In genomic region chr8:119923259-119923658, GRCm38 (mm10) we compare ENCODE assay signal across 26 mouse cellular contexts. TPM values are rescaled to one million over a fixed set of nuclear protein-coding genes. Genes with fewer than 3 reads are reported as not detected.
DNase-seq lines count a peak whose midpoint lies in the region; ATAC-seq and TF ChIP-seq lines count a peak whose summit lies in the region.
"Had no signal": no experiment of that assay in that cellular context is flagged by ENCODE, and none has a peak within 500 bp of the region (broad histone marks: within the 10 kb centered on the region; RNA-seq: fewer than 3 reads in every experiment).

No protein-coding gene starts in this region.

- no peak for ATAC-seq in liver, embryonic 13.5 days (ENCODE audit: low read depth)
- no peak for ATAC-seq in liver, embryonic 12.5 days
- ATAC-seq: activated CD4-positive, CD25-positive, alpha-beta regulatory T cell, adult 4 months; CD4-positive, CD25-positive, alpha-beta regulatory T cell, adult 4 months; forebrain, embryonic 15.5 days; intestine, embryonic 15.5 days had no signal

- WGBS in cerebellum, adult 2 months, result 28% methylated on average over 5 of the region's 5 CpGs
- WGBS in liver, embryonic 13.5 days (ENCODE audit: insufficient replicate concordance), result 87% methylated on average over 5 of the region's 5 CpGs
- 86% methylated on average over 5 of the region's 5 CpGs for WGBS in liver, embryonic 12.5 days (ENCODE audit: insufficient replicate concordance)

- peak in 1 of 2 experiments; percentile 52 for DNase-seq in cerebellum, adult 2 months
- DNase-seq in cerebellum, postnatal 4 days (ENCODE audit: low spot score in 2 of 2), result no peak
- DNase-seq in liver, embryonic 13.5 days, result no peak
- peak; percentile 33 for DNase-seq in brain, adult 2 months (ENCODE audit: low read depth, low spot score)
- DNase-seq in heart, adult 9 months (ENCODE audit: low spot score in 2 of 2), result no peak
- DNase-seq: adrenal gland, adult 8-10 months; adrenal gland, postnatal 25 days; cerebellum, adult 8-10 months; embryo, embryonic 11 days; gastrocnemius, postnatal 25 days; heart, adult 18-20 months; heart, postnatal 14 days; heart, postnatal 4 days; kidney, adult 11 months had no signal

- H3K4me1 ChIP-seq in cerebellum, adult 2 months (ENCODE audit: control insufficient read depth, insufficient read depth, low read length), result peaks cover 21% of the 10 kb centered on the region
- peaks cover 93% of the 10 kb centered on the region for H3K4me1 ChIP-seq in liver, embryonic 13.5 days (replicated peaks)
- H3K4me1 ChIP-seq in liver, embryonic 12.5 days, result peaks cover 91% of the 10 kb centered on the region

- 0 out of 2 replicates have a peak, but pooled peaks have one; percentile 6 for TF ChIP-seq CTCF in cerebellum, adult 2 months (IDR thresholded peaks at IDR 0.05; ENCODE audit: borderline replicate concordance, insufficient read depth, low read depth, low read length)

- TF ChIP-seq POLR2A in cerebellum, adult 2 months (IDR thresholded peaks at IDR 0.05; ENCODE audit: borderline replicate concordance, insufficient read depth, low read length), result no peak

- no peak overlapping the region for H3K4me3 ChIP-seq in cerebellum, adult 2 months (replicated peaks; ENCODE audit: insufficient read depth, low read depth, low read length)
- H3K4me3 ChIP-seq in liver, embryonic 13.5 days (replicated peaks), result no peak overlapping the region
- H3K4me3 ChIP-seq in liver, embryonic 12.5 days, result no peak overlapping the region
- H3K4me3 ChIP-seq: embryonic facial prominence, embryonic 10.5 days; embryonic facial prominence, embryonic 13.5 days; erythroblast, embryonic 14.5 days; forebrain, embryonic 12.5 days; forebrain, embryonic 15.5 days; heart, embryonic 10.5 days; heart, embryonic 13.5 days; hindbrain, embryonic 15.5 days; intestine, embryonic 15.5 days had no signal

- no peak overlapping the region for H3K27ac ChIP-seq in cerebellum, adult 2 months (ENCODE audit: insufficient read depth, low read length)
- H3K27ac ChIP-seq in liver, embryonic 13.5 days, result peak overlapping the region; percentile 7; the same call in 1 of the 2 replicates
- no peak overlapping the region for H3K27ac ChIP-seq in liver, embryonic 12.5 days
- H3K27ac ChIP-seq: embryonic facial prominence, embryonic 10.5 days; embryonic facial prominence, embryonic 13.5 days; forebrain, embryonic 12.5 days; forebrain, embryonic 15.5 days; heart, embryonic 13.5 days; hindbrain, embryonic 15.5 days; intestine, embryonic 15.5 days had no signal

- no peaks in the 10 kb centered on the region for H3K27me3 ChIP-seq in cerebellum, adult 2 months (ENCODE audit: control insufficient read depth, insufficient read depth, low read length)
- H3K27me3 ChIP-seq in liver, embryonic 13.5 days, result no peaks in the 10 kb centered on the region
- no peaks in the 10 kb centered on the region for H3K27me3 ChIP-seq in liver, embryonic 12.5 days (replicated peaks)
- H3K27me3 ChIP-seq: embryonic facial prominence, embryonic 13.5 days; forebrain, embryonic 12.5 days; forebrain, embryonic 15.5 days; heart, embryonic 13.5 days; hindbrain, embryonic 15.5 days; intestine, embryonic 15.5 days had no signal

- H3K4me2 ChIP-seq in liver, embryonic 13.5 days, result no peak overlapping the region
- H3K4me2 ChIP-seq in liver, embryonic 12.5 days, result no peak overlapping the region
- H3K4me2 ChIP-seq: embryonic facial prominence, embryonic 13.5 days; forebrain, embryonic 12.5 days; forebrain, embryonic 15.5 days; heart, embryonic 13.5 days; hindbrain, embryonic 15.5 days; intestine, embryonic 15.5 days had no signal

- no peaks in the 10 kb centered on the region for H3K9me3 ChIP-seq in liver, embryonic 13.5 days (replicated peaks)
- H3K9me3 ChIP-seq in liver, embryonic 12.5 days (replicated peaks), result no peaks in the 10 kb centered on the region
- H3K9me3 ChIP-seq: embryonic facial prominence, embryonic 10.5 days; embryonic facial prominence, embryonic 13.5 days; forebrain, embryonic 12.5 days; forebrain, embryonic 15.5 days; heart, embryonic 10.5 days; heart, embryonic 13.5 days; hindbrain, embryonic 15.5 days; intestine, embryonic 15.5 days had no signal

- no peak overlapping the region for H3K9ac ChIP-seq in liver, embryonic 13.5 days
- no peak overlapping the region for H3K9ac ChIP-seq in liver, embryonic 12.5 days
- H3K9ac ChIP-seq: embryonic facial prominence, embryonic 13.5 days; forebrain, embryonic 12.5 days; forebrain, embryonic 15.5 days; heart, embryonic 13.5 days; hindbrain, embryonic 15.5 days; intestine, embryonic 15.5 days had no signal

- peaks cover 16% of the 10 kb centered on the region for H3K36me3 ChIP-seq in liver, embryonic 13.5 days
- H3K36me3 ChIP-seq in liver, embryonic 12.5 days, result peaks cover 45% of the 10 kb centered on the region
- H3K36me3 ChIP-seq: forebrain, embryonic 15.5 days; hindbrain, embryonic 15.5 days; intestine, embryonic 15.5 days had no signal

RNA-seq across cellular contexts. Expression of gene Gm20388, which starts 12.6 kb away (rescaled TPM):
- 18.7 and 24.4 TPM in 2 replicates for polyA plus RNA-seq in cerebellum, adult 2 months (2012; rRNA removed)
- polyA plus RNA-seq in liver, embryonic 13.5 days (2015; fragmentation: Nextera tagmentation; extraction: Ambion mirVana), result not detected in 2 replicates
- polyA plus RNA-seq in liver, embryonic 12.5 days (2016; fragmentation: Nextera tagmentation; extraction: Ambion mirVana), result not detected in 2 replicates
- polyA plus RNA-seq: embryonic facial prominence, embryonic 13.5 days; forebrain, embryonic 12.5 days; forebrain, embryonic 15.5 days; heart, embryonic 13.5 days; intestine, embryonic 15.5 days had no signal

RNA-seq across cellular contexts. Expression of gene Usp10, which starts 13.1 kb away (rescaled TPM):
- 96.4 and 110 TPM in 2 replicates for polyA plus RNA-seq in cerebellum, adult 2 months (2012; rRNA removed)
- 93.8 and 106 TPM in 2 replicates for polyA plus RNA-seq in liver, embryonic 13.5 days (2015; fragmentation: Nextera tagmentation; extraction: Ambion mirVana)
- polyA plus RNA-seq in liver, embryonic 12.5 days (2016; fragmentation: Nextera tagmentation; extraction: Ambion mirVana), result 124 and 136 TPM in 2 replicates

Comparison
In these comparisons a context has a peak if more than half of its experiments do, and no peak if none do; other contexts are left out.
1. RNA of gene Gm20388, which starts 12.6 kb away (polyA plus RNA-seq): 18.7 to 24.4 TPM in cerebellum, adult 2 months; not detected in liver, embryonic 13.5 days and not detected in liver, embryonic 12.5 days; every median in the first group is over 10 times any median in the second.